Comparison of ENCODE assay signal across 7 mouse cellular contexts in the genomic region with DNA sequence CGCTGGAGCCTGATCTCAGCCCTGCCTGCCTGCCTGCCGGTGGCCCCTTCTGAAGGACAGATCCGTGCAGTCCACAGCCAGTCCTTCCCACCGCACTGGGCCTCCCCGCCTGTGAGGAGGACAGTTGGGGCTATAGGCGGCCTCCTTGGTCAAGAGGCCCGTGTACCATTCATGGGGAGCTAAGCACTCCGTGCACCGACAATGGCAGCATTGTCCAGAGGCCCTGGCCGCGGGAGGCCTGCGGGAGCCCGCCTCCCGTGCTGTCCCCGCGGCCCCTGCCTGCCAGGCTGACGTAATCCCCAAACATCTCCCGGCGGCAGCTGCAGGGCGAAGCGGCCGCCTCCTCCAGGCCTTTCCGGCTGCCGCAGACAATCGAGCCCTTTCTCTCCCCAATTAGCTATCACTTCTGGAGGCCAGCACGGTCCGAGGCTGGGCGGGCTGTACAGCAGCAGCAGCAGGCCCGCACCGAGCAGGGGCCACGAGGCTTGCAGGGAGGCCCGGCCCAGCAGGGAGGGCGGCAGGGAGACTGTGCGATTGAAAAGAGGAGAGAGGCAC. TPM values are rescaled to one million over a fixed set of nuclear protein-coding genes. Genes with fewer than 3 reads are reported as not detected.
DNase-seq lines count a peak whose midpoint lies in the region; ATAC-seq and TF ChIP-seq lines count a peak whose summit lies in the region.

No protein-coding gene starts in this region.

- H3K4me2 ChIP-seq in heart, embryonic 11.5 days, result peak overlapping the region; percentile 60
- H3K4me2 ChIP-seq in kidney, embryonic 16.5 days (replicated peaks; ENCODE audit: low read depth, low read length), result peak overlapping the region; percentile 54
- peak overlapping the region; percentile 64 for H3K4me2 ChIP-seq in liver, embryonic 11.5 days
- peak overlapping the region; percentile 23 for H3K4me2 ChIP-seq in midbrain, postnatal 0 days (ENCODE audit: low read depth, low read length, poor library complexity, severe bottlenecking)

- H3K36me3 ChIP-seq in heart, embryonic 11.5 days (ENCODE audit: control insufficient read depth, insufficient read depth, low read length), result no peaks in the 10 kb centered on the region
- no peaks in the 10 kb centered on the region for H3K36me3 ChIP-seq in kidney, embryonic 16.5 days (ENCODE audit: insufficient read depth, low read length)
- H3K36me3 ChIP-seq in liver, embryonic 11.5 days (ENCODE audit: control insufficient read depth, insufficient read depth, low read length), result no peaks in the 10 kb centered on the region
- H3K36me3 ChIP-seq in midbrain, postnatal 0 days (ENCODE audit: insufficient read depth, low read length), result no peaks in the 10 kb centered on the region

- DNase-seq in liver, embryonic 11.5 days (ENCODE audit: low spot score), result peak; percentile 77
- DNase-seq in midbrain, postnatal 0 days (ENCODE audit: low spot score), result peak; percentile 82
- DNase-seq in testis, postnatal 10 days (ENCODE audit: low spot score), result peak; percentile 79

- TF ChIP-seq POLR2A in embryonic fibroblast, embryonic 13.5 days (IDR thresholded peaks at IDR 0.05; ENCODE audit: low read depth, low read length), result no peak

- peaks cover 8% of the 10 kb centered on the region; the same call in 1 of the 2 replicates for H3K4me1 ChIP-seq in embryonic fibroblast, embryonic 13.5 days (ENCODE audit: control insufficient read depth, insufficient read depth, low read length)
- peaks cover 25% of the 10 kb centered on the region for H3K4me1 ChIP-seq in heart, embryonic 11.5 days (ENCODE audit: control insufficient read depth, insufficient read depth, low read length)
- peaks cover 17% of the 10 kb centered on the region for H3K4me1 ChIP-seq in kidney, embryonic 16.5 days (ENCODE audit: insufficient read depth, low read length)
- peaks cover 14% of the 10 kb centered on the region for H3K4me1 ChIP-seq in liver, embryonic 11.5 days (replicated peaks; ENCODE audit: control insufficient read depth, insufficient read depth, low read length)
- H3K4me1 ChIP-seq in midbrain, postnatal 0 days (ENCODE audit: insufficient read depth, low read length), result peaks cover 11% of the 10 kb centered on the region

- peak; percentile 81; the same call in 1 of the 2 replicates for ATAC-seq in cerebellum, adult (ENCODE audit: insufficient number of reproducible peaks, low FRiP score, low TSS enrichment)
- ATAC-seq in heart, embryonic 11.5 days (replicated peaks; ENCODE audit: insufficient number of reproducible peaks, low FRiP score, low TSS enrichment), result peak; percentile 73
- peak; percentile 92 for ATAC-seq in kidney, embryonic 16.5 days (ENCODE audit: low FRiP score, low TSS enrichment)
- peak; percentile 65 for ATAC-seq in liver, embryonic 11.5 days (replicated peaks; ENCODE audit: low FRiP score)
- peak; percentile 90 for ATAC-seq in midbrain, postnatal 0 days (ENCODE audit: low FRiP score)

- H3K27ac ChIP-seq in embryonic fibroblast, embryonic 13.5 days (ENCODE audit: insufficient read depth, low read length), result peak overlapping the region; percentile 62
- H3K27ac ChIP-seq in heart, embryonic 11.5 days (ENCODE audit: low read depth, low read length), result peak overlapping the region; percentile 98
- H3K27ac ChIP-seq in kidney, embryonic 16.5 days (ENCODE audit: low read length), result peak overlapping the region; percentile 93
- H3K27ac ChIP-seq in liver, embryonic 11.5 days (ENCODE audit: low read depth, low read length), result peak overlapping the region; percentile 87
- peak overlapping the region; percentile 67 for H3K27ac ChIP-seq in midbrain, postnatal 0 days (ENCODE audit: low read depth, low read length)

- H3K4me3 ChIP-seq in embryonic fibroblast, embryonic 13.5 days (ENCODE audit: insufficient read depth, low read length), result no peak overlapping the region
- peak overlapping the region; percentile 19; the same call in 1 of the 2 replicates for H3K4me3 ChIP-seq in heart, embryonic 11.5 days (ENCODE audit: low read depth, low read length)
- peak overlapping the region; percentile 26 for H3K4me3 ChIP-seq in kidney, embryonic 16.5 days (ENCODE audit: low read length)
- H3K4me3 ChIP-seq in liver, embryonic 11.5 days (ENCODE audit: low read depth, low read length), result 0 out of 2 replicates have a peak overlapping the region, but pooled peaks have one; percentile 1
- no peak overlapping the region for H3K4me3 ChIP-seq in midbrain, postnatal 0 days (ENCODE audit: low read depth, low read length)

- no peaks in the 10 kb centered on the region for H3K9me3 ChIP-seq in heart, embryonic 11.5 days (replicated peaks; ENCODE audit: control insufficient read depth, low read length)
- no peaks in the 10 kb centered on the region for H3K9me3 ChIP-seq in kidney, embryonic 16.5 days (ENCODE audit: low read length)
- H3K9me3 ChIP-seq in liver, embryonic 11.5 days (ENCODE audit: control insufficient read depth, low read length), result no peaks in the 10 kb centered on the region
- H3K9me3 ChIP-seq in midbrain, postnatal 0 days (ENCODE audit: low read length), result no peaks in the 10 kb centered on the region

- no peaks in the 10 kb centered on the region for H3K27me3 ChIP-seq in heart, embryonic 11.5 days (ENCODE audit: control insufficient read depth, insufficient read depth, low read length)
- H3K27me3 ChIP-seq in kidney, embryonic 16.5 days (ENCODE audit: insufficient read depth, low read length), result no peaks in the 10 kb centered on the region
- H3K27me3 ChIP-seq in liver, embryonic 11.5 days (replicated peaks; ENCODE audit: control insufficient read depth, insufficient read depth, low read length), result 0 out of 2 replicates have a peak, but pooled peaks cover 2% of the 10 kb centered on the region
- H3K27me3 ChIP-seq in midbrain, postnatal 0 days (ENCODE audit: insufficient read depth, low read length), result no peaks in the 10 kb centered on the region

- WGBS in heart, embryonic 11.5 days (ENCODE audit: insufficient replicate concordance), result 2% methylated on average over 33 of the region's 34 CpGs
- WGBS in kidney, embryonic 16.5 days, result 1% methylated on average over 33 of the region's 34 CpGs
- 4% methylated on average over 34 of the region's 34 CpGs for WGBS in liver, embryonic 11.5 days
- 3% methylated on average over 32 of the region's 34 CpGs for WGBS in midbrain, postnatal 0 days

- TF ChIP-seq CTCF in embryonic fibroblast, embryonic 13.5 days (IDR thresholded peaks at IDR 0.05; ENCODE audit: borderline replicate concordance, insufficient read depth, low read length), result no peak
- TF ChIP-seq CTCF in midbrain, postnatal 0 days (IDR thresholded peaks at IDR 0.05), result no peak

- H3K9ac ChIP-seq in heart, embryonic 11.5 days (ENCODE audit: low read depth, low read length), result peak overlapping the region; percentile 80
- peak overlapping the region; percentile 83 for H3K9ac ChIP-seq in kidney, embryonic 16.5 days (replicated peaks; ENCODE audit: low read length)
- peak overlapping the region; percentile 68 for H3K9ac ChIP-seq in liver, embryonic 11.5 days (ENCODE audit: low read depth, low read length)
- peak overlapping the region; percentile 2; the same call in 1 of the 2 replicates for H3K9ac ChIP-seq in midbrain, postnatal 0 days (replicated peaks; ENCODE audit: low read length, poor library complexity, severe bottlenecking)

RNA-seq across cellular contexts. Expression of a gene that starts 1.8 kb away (rescaled TPM):
- polyA plus RNA-seq in embryonic fibroblast, embryonic 13.5 days (2011; ENCODE audit: insufficient read length, low read depth, missing spikeins), result not detected in 2 replicates
- not detected in 2 replicates for polyA plus RNA-seq in heart, embryonic 11.5 days (2014; fragmentation: Nextera tagmentation; extraction: Ambion mirVana)
- 0.27 and 0.30 TPM in 2 replicates for polyA plus RNA-seq in kidney, embryonic 16.5 days (2015; fragmentation: Nextera tagmentation; extraction: Ambion mirVana)
- polyA plus RNA-seq in liver, embryonic 11.5 days (2014; fragmentation: Nextera tagmentation; extraction: Ambion mirVana), result 0.29 and 0.67 TPM in 2 replicates
- 0.71 TPM in 1 of 2 replicates, not detected in the other for total RNA-seq in midbrain, postnatal 0 days (2014; rRNA removed)
- polyA plus RNA-seq in midbrain, postnatal 0 days (2015; fragmentation: Nextera tagmentation; extraction: Ambion mirVana), result not detected in 2 replicates

Comparison
In these comparisons a context has a peak if more than half of its experiments do, and no peak if none do; other contexts are left out.
1. H3K4me3 ChIP-seq: peak in heart, embryonic 11.5 days (single experiment), kidney, embryonic 16.5 days (single experiment) and liver, embryonic 11.5 days (single experiment); none in embryonic fibroblast, embryonic 13.5 days (single experiment) and midbrain, postnatal 0 days (single experiment).
2. H3K9ac ChIP-seq: peak in every context shown above with its lines; median percentile 83 in kidney, embryonic 16.5 days; 80 in heart, embryonic 11.5 days; 68 in liver, embryonic 11.5 days; 2 in midbrain, postnatal 0 days.
3. Peak in every context shown above with its lines, with median percentiles within 50 percentile points of each other: ATAC-seq, H3K27ac ChIP-seq, H3K4me2 ChIP-seq and DNase-seq.